Mouse (Mus musculus) cerebellum, adult 11 months (tissue): ENCODE results near the gene Map3k5.

ENCODE experiments used
- DNase-seq: peaks from one replicate; pipeline ENCODE4 v3.0.0; 2022

The Map3k5 gene

DNA sequence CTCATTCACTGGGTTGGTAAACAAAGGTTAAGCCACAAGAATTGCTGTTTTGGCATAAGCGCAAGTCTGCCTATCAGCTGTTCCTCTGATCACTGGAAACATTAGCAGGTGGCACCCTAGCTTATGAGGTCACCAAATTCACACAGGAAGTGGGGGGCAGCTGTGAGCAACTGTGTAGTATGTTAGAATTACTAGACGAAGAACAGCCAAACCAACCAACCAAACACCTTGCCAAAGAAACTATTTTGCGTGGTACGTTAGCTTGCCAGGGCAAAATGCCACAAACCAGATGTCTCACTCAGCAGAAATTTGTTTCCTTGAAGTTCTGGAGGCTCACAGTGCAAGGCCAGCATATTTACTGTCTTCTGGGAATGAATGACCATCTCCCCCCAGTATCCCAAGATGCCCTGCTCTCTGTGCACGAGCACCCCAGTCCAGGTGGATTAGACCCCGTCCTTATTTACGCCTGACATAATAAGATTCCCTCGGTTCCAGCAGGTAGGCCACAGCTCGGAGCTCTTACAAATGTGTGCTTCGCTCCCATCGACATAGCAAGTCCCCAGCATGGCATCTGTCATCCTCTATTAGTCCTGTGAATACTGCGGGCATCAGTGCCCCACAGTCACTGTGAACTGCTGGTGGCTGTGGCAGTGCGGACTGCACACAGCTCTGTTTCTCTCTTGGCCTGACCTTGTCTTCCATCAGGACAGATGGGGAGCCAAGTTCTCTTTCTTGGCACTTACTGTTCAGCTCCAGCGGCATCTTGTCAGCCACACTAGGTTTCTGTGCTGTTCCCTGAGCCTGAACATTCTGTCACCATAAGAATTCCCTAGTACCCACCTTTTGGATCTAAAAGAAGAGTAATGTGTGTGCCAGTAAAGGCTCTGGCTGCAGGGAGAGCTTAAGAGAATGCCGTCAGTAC lies 185.5 kb downstream of the Map3k5 start:
- DNase-seq, result no peak

DNA sequence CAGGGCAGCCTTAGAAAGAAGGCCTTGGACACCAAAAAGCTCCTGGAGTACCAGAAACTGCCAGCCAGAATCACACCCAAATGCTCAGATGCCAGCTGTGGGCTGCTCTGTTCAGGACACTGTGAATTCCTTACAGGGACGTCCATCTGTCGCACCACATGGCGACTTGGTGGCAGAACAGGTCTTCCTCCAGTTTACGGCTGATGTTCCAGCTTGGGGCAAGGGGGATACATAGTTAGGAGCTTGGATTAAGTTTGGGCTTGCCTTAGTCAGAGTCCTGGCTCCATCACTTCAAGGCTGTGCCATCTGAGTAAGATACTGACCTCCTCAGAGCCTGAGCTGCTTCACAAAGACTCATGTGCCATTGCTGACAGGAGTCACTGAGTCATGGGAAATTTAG lies 187.7 kb downstream of the Map3k5 start:
- no peak for DNase-seq

GRCm38 (mm10) chr10:20123401-20123800 lies 189.1 kb downstream of the Map3k5 start:
- DNase-seq, result no peak

- DNase-seq, result no peak
Measured at GRCm38 (mm10) chr10:20124576-20124975, 190.3 kb downstream of the Map3k5 start.

GRCm38 (mm10) chr10:20125226-20125625 lies 191.0 kb downstream of the Map3k5 start:
- DNase-seq, result peak; percentile 60

- DNase-seq, result no peak
Measured at GRCm38 (mm10) chr10:20132933-20133652, 198.8 kb downstream of the Map3k5 start.

- no peak for DNase-seq
Measured at GRCm38 (mm10) chr10:20135350-20136058, 201.2 kb downstream of the Map3k5 start.

GRCm38 (mm10) chr10:20136505-20136904 lies 202.2 kb downstream of the Map3k5 start:
- no peak for DNase-seq

- no peak for DNase-seq
Measured at GRCm38 (mm10) chr10:20141376-20141775, 207.1 kb downstream of the Map3k5 start.

DNA sequence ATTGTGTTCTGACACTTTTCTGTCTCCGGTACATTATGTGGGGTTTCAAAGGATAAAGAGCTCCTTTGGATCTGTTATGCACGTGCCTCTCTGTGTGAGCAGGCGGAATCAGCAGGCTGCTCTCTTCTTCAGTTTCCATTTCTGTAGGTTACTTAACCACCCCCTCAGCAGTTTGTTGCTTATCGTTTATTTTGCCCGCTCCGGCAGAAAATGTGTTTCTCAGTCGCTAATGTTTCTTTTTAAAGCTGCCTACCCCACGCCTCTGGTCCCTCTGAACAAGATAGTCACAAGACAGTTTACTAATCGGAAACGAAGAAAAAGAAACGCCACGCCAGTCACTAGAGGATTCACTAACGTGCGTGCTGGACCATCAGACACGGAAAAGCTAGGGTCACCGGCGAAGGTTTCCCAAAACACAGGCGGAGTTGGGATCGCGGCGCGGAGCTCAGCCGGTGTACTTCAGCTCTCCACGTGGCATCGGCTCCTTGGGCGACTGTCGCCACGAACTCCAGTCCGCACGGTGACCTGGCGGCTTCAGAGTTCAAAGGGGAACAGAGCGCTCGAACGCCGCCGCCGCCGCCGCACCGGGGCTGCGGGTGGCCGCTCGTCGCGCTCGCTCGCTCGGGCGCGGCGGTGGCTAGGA lies 214.0 kb downstream of the Map3k5 start, which contains the start of gene Map7:
TSS of gene Map7 (plus strand) at position 342 of the 643 bp plus-strand sequence.
- no peak for DNase-seq

GRCm38 (mm10) chr10:20148773-20149120 lies 214.5 kb downstream of the Map3k5 start:
- peak; percentile 72 for DNase-seq

DNA sequence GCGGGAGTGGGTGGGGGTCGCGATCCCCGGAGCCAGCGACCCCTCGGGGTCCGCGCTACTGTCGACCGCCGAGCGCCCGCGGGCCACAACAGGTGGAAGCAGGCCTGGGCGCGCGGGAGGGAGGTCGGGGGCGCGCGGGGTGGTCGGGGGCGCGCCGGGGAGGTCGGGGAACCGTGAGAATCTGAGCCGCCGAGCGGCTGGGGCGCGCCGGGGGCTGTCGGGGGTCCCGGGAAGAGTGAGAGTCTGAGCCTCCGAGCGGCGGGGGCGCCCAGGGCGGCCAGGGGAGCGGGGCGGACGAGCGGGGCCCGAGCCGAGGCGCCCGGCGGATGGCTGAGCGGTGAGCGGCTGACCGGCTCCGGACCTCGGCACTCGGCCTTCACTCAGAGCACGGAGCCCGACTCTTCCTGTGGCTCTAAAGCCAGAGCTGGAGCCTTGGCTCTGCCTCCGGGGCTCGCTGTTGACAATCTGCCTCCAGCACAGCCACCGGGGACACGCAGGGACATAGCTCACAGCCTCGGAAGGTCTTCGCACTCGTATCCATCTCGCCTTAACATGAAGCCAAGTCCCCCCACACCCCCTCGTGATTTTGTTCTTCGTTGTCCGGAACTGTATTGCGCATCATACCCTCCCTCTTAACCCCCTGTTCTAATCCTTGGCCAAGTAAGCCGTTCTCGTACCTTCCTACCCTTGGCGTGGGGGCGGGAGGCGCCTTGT lies 215.0 kb downstream of the Map3k5 start:
- peak; percentile 60 for DNase-seq

DNA sequence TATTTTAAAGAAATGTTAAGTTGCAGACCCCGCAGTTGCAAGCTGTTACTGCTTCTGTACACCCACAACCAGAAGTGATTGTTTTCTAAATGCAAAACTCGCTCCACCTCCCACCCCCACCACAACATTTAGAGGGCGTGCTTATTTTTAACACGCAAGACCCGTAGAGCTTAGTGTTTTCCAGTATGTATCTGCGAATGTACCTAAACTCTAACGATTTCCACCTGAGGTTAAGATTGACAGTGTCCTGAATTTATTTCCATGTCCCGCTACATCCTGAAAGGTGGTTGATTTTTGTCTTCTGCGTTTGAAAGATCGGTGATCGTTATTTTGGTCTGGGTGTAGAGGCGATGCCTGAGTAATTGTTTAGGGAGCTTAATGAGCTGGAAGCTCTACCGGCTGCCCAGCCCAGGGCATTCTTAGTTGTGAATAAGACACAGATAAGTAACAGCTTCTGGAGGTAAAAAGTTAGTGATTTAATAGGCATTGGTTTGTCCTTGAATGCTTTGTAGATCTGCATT lies 215.6 kb downstream of the Map3k5 start:
- DNase-seq, result no peak

GRCm38 (mm10) chr10:20152131-20152530 lies 217.9 kb downstream of the Map3k5 start:
- no peak for DNase-seq

DNA sequence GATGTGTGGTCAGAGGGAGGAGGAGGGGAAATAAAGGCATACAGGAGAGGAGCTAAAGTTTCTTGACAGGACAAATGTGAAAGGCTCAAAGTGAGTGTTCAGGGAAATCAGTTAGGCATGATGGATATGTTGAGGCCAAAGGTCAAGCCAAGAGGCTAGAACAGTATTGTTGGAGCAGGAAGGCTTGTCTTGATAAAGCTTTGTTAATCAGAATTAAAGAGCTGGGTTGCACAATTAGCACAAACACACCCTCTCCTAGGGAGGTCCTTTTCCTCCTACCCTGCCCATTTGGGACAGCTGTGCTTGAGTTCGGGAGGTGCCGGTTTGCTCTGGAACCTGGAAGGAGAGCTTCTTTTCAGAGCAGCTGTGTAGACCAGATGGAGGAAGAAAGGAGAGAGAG lies 219.2 kb downstream of the Map3k5 start:
- DNase-seq, result no peak

GRCm38 (mm10) chr10:20155401-20155800 lies 221.1 kb downstream of the Map3k5 start:
- no peak for DNase-seq

DNA sequence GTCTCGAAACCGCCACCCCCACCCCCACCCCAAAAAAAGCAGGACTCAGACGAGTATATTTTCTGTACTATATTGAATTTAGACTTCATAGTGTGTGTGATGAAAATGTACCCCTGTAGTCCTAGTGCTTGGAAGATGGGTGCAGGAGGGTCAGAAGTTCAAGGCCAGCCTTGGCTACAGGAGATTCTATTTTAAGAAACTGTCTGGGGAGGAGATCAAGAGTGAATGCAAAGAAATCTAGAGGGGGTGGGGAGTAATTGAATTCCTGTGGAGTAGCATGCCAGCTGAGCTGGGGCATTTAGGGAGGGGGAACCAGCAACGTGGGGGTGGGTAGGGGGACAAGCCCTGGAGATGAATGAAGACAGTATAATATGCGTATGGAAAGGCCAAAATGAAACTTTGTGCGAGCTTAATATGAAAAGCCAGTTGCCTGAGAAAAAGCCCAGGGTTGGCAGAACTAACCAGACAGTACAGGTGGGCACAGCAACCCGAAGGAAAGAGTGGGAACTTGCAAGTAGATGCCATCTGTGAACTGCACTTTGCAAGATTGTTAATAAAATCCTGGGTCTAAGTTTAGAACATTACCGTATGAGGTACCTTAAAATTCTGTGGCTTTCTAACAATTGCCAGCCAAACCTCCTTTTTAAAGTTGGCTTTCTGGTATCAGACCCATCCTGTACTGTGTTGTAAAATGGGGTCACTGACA lies 222.9 kb downstream of the Map3k5 start:
- no peak for DNase-seq

DNA sequence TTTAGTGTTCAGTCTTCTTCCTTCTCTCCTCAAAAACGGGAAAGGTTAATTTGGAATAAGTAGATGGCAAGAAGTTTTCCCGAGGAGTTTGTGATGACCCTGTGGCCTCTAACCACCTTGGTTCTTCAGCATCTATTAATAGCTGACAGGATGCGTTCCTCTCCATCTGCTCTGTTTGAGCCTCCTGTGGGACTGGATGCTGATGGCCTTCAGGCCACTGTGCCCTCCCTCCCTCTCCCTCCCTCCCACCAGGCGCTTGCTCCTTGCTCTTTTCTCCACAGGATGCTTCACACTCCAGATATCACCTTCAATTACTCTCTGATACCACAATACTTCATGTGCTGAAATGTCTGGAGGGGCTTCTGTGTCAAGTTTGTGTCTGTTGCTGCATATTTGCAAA lies 224.5 kb downstream of the Map3k5 start:
- DNase-seq, result no peak

DNA sequence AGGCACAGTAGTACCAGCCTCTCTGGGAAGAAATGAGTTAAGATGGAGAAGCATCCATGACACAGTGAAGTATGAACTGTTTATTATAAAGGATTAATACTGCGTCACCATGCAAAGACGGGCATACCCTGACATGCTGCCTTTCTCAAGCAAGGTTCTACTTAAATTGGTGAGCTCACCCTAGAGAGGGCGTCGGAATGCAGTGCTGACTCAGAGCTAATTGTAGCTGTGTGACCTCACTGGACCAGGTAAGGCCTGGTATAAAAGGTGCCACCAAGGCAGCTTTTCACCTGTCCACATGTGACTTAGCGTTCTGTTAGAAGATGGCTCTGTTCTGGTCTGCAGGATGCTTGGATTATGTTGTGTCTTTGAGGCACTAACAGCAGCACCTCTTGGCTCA lies 225.0 kb downstream of the Map3k5 start:
- DNase-seq, result no peak

DNA sequence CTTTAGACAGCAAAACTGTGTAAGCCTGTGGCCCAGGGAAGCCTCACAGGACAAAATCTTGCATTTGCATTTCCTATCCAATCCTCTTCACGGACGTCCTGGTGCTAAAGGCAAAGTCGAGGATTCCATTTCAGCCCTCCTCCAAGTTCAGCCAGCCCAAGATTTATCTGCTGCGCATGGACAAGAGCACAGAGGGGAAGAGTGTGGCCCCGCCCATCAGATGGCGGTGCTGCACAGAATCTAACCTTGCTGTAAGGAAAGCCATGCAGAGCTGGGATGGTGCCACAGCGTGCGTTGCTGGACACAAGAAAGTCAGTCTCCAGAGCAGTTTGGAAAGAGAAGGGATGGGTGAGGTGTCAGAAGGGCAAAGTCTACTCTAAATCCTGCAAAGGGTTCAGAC lies 226.6 kb downstream of the Map3k5 start:
- no peak for DNase-seq

GRCm38 (mm10) chr10:20164810-20165209 lies 230.5 kb downstream of the Map3k5 start:
- no peak for DNase-seq
